Mouse (Mus musculus) ES-E14 (cell line): Measurements from ENCODE around the gene Adamtsl5.

Source experiments
- CHD2 ChIP-seq: IDR thresholded peaks from 2 replicates; pipeline ENCODE4 v1.6.1; 2014; ENCODE audit warnings: mild to moderate bottlenecking, low read depth, low read length, inconsistent platforms
- HCFC1 ChIP-seq: IDR thresholded peaks from 2 replicates; pipeline ENCODE4 v1.6.1; 2012; ENCODE audit warnings: low read length, inconsistent platforms, borderline replicate concordance; ENCODE audit not compliant: insufficient read depth
- MAFK ChIP-seq: IDR thresholded peaks from 2 replicates; pipeline ENCODE4 v1.6.1; 2014; ENCODE audit warnings: mild to moderate bottlenecking, low read depth, low read length, inconsistent platforms; ENCODE audit not compliant: insufficient read depth
- ZC3H11A ChIP-seq: IDR thresholded peaks from 2 replicates; pipeline ENCODE4 v1.6.1; 2012; ENCODE audit warnings: low read depth, mild to moderate bottlenecking, inconsistent platforms, low read length, borderline replicate concordance

DNA sequence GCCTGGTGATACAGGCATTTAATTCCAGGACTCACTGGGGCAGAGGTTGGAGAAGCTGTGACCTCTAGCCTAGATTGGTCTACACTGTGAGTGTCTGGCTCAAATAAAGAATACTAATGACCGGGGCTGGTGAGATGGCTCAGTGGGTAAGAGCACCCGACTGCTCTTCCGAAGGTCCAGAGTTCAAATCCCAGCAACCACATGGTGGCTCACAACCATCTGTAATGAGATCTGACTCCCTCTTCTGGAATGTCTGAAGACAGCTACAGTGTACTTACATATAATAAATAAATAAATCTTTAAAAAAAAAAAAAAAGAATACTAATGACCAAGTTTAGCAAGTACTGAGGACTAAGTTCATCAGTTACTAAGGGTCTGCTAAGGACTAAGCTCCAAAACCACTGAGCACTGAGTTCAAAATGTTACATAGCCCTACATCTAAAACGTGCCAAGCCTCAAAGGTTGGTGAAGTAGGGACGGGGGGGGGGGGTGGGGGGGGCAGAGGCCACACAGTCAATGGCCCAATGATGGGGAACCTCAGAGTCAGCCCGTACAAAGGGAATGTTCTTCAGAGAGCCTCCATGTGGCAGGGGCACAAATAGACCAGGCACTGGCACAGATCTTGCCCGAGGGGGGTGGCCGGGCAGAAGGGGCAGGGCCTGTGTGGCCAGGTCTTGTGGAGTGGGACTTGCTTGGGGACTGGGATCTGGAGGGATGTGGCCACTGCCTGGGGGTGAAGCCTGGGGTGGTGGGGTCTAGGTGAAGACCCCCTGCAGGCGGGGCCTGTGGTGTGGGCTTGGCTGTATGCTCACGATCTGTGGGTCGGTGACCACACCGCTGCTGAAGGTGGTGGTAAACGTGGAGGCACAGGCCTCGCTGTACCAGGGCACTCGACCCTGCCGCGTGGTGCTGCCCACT lies 23.8 kb downstream of the Adamtsl5 start:
- TF ChIP-seq CHD2 (no peak), ZC3H11A (no peak), MAFK (no peak), HCFC1 (no peak)
